Mouse (Mus musculus) A20 (cell line): ENCODE data around the gene Tmcc3.

Experiments used
- DNase-seq: peaks from one replicate; pipeline ENCODE4 v3.0.0-alpha.2; 2011; ENCODE audit warnings: low read depth, low spot score

The Tmcc3 gene

GRCm38 (mm10) chr10:94415950-94416844 lies 104.4 kb downstream of the Tmcc3 start:
- DNase-seq: no peak

DNA sequence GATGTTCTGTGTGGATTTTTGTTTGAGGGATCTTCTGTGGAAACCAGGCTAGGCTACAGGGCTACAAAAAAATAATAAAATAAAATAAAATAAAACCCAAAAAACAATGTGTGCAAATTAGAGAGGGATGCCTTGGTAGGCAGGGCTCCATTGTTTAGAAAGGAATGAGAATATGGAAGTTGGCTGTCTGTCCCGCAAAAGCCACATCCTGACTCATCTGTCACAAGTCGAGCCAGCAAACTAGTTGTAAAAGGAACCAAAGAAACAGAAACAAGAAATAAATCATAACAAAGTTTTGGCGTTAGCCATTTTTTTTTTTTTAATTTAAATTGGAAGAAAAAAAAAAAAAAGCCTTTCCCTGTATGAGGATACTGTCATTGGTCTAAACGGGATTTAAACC lies 105.9 kb downstream of the Tmcc3 start:
- no peak for DNase-seq

DNA sequence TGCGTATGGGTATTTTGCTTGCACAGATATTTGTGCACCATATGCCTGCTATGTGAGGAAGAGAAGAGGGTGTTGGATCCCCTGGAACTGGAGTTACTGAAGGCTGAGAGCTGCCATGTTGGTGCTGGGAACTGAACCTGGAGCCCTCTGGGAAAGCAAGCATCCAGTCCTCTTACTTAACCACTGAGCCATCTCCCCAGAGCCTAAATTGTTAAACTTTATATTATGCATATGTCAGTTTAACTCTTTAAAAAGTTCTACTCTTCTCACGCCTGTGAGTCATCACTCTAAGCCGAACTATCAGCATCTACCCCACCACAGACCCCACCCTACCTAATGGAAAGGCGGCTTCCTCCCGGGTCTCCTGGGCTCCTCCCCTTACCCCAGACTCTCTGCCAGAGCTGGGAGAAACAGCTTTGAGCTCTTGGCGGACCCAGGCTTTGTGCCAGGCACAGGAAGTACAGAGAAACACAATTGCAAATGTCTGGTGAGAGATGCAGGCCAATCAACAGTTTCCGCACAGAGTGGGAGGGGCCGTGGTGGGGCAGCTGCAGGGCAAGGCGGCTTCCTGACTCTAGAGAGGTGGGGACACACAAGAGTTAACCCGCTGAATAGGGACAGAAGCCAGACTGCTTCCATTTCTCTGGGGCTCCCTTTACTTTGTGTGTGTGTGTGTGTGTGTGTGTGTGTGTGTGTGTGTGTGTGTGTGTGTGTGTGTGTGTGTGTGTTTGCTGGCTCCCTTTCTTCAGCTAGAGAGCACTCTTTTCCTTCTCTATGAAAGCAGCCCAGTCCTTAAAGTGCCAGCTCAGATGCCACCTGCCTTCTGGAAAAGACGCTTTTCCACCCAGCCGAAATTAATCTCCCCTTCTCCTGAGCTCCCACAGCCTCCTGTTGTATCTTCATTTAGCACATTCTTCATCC lies 114.5 kb downstream of the Tmcc3 start:
- DNase-seq: peak; percentile 81

GRCm38 (mm10) chr10:94426921-94427270 lies 115.1 kb downstream of the Tmcc3 start:
- DNase-seq: no peak

- DNase-seq: no peak
Observed at GRCm38 (mm10) chr10:94428186-94428942, 116.6 kb downstream of the Tmcc3 start.

DNA sequence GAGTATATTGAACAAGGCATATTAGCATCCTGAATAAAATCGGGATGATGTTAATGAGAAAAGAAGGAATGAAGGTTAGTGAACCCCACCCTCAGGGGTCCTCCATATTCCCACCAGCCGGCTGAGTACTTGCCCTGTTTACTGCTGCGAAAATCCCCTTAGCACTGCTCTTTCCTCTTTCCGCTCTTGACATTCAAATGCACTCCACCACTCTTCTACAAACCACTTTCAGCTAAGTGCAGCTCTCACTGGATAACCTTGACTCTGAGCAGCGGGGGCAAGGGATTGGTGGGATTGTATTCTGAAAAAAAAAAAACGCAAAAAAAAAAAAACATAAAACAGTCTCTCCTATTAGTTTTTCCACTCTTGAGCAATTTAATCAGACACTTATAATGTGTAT lies 118.8 kb downstream of the Tmcc3 start:
- no peak for DNase-seq

DNA sequence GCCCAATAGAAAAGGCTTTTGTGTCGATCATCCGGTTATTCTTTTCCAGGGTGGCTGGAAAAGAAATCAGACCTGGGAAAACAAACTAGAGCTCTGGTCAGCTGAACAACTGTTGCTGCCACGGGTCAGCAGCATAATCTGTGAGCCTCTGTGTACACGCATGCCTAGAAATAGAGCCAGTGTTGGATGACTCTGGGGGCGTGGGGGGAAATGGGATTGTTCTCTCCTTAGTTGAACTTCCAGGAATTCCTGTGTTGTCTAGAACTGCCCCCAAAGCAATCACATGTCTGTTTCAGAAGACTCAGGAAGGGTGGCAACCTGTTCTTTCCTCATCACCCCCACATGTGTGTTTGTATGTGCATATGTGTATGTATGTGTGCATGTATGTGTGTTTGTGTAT lies 121.2 kb downstream of the Tmcc3 start:
- DNase-seq: no peak

DNA sequence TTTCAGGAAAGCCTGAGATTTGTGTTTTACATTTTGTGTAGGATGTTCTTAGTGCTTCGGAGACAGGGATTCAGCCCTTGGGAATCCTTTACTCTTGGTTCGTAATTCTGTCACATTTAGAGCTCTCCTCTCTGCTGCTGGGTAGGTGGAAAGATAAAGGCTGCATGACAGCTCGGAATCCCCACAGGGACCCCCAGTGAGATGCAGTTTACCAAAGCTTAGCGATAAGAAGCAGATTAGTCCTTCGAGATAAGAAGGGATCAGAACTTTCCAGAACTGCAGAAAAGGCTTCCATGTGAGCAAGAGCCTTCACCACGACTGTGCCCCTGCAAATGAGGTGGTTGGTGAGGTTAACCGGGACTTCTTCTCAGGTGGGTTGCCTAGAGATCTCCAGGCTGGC lies 122.2 kb downstream of the Tmcc3 start:
- DNase-seq: no peak

GRCm38 (mm10) chr10:94442725-94443124 lies 131.0 kb downstream of the Tmcc3 start:
- DNase-seq: no peak

DNA sequence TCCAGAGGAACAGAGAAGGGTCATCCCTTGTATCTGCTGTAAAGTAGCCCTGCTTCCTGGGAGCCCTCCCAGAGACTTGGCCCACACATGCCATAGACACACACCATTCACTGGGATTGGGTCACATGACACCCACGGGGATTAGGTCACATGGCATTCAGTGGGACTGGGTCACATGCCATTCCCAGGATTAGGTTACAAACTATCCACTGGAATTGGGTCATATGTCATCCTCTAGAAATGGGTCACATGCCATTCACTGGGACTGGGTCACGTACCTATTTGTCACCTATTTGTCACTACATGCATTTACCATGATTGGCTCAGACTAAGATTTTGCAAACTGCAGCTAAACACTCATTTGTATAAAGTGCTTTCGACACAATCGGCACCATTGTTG lies 131.7 kb downstream of the Tmcc3 start:
- no peak for DNase-seq

GRCm38 (mm10) chr10:94445192-94445591 lies 133.4 kb downstream of the Tmcc3 start:
- no peak for DNase-seq

DNA sequence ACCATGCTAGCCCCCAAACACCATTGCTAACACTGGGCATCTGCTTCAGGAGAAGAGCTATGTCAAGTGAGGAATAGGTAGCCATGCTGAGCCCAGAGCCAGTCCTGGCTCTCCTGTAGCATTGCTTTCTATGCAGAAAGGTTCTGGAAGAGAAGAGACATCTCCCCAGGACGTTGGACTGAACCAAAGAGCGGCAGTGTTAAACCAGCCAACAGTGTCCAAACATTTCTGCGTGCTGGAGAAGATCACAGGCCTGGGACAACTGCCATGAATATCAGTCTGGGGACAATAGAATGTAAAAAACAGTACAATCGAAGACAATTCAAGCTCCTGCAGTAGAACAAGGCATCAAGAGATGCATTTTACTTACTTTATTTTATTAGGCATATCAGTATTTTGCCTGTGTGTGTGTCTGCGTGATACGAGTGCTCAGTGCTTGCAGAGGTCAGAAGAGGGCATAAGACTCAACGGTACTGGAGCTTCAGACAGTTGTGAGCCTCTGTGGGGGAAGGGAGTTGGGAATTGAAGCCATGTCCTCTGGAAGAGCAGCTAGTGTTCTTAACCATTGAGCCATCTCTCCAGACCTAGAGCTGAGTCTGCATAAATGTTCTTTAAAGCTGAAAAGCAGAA lies 134.7 kb downstream of the Tmcc3 start:
- DNase-seq: no peak

DNA sequence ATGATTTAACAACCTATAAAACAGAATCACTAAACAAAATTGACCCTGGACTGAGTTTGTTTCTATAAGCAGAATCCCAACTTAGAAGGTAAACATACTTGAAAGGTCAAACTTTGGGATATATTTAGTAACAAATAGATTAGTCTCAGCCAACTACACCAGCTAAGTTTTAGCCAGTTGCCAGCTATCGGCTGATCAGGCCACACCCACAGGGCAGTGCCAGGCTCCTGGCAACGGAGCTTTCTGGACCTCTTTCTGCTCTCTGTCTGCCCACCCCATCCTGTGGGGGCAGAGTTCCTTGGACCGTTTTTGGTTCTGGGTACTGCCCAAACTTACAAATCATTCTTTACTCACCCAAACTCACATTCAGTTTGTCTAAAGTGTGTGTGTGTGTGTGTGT lies 137.9 kb downstream of the Tmcc3 start:
- no peak for DNase-seq

- no peak for DNase-seq
Observed at GRCm38 (mm10) chr10:94450781-94451180, 139.0 kb downstream of the Tmcc3 start.

- no peak for DNase-seq
Observed at GRCm38 (mm10) chr10:94457454-94457853, 145.7 kb downstream of the Tmcc3 start.

- no peak for DNase-seq
Observed at GRCm38 (mm10) chr10:94458690-94459089, 146.9 kb downstream of the Tmcc3 start.

DNA sequence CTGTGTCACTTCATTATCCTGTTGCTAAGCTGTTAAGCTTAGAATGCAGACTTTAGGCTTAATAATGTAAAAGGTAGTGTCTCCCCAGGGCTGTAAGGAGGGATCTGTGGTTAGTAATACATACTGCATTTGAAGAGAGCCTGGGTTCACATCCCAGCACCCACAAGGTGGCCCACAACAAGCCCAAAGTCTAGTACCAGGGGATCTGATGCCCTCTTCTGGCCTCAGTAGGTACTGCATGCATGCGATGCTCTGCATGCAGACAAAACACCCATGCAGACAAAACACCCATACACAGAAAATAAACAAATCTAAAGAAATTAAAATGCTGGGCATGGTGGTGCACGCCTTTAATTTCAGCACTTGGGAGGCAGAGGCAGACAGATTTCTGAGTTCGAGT lies 149.6 kb downstream of the Tmcc3 start:
- peak; percentile 58 for DNase-seq

- no peak for DNase-seq
Observed at GRCm38 (mm10) chr10:94461871-94462270, 150.1 kb downstream of the Tmcc3 start.

GRCm38 (mm10) chr10:94462386-94463064 lies 150.8 kb downstream of the Tmcc3 start:
- DNase-seq: no peak

- no peak for DNase-seq
Observed at GRCm38 (mm10) chr10:94463410-94463809, 151.7 kb downstream of the Tmcc3 start.

DNA sequence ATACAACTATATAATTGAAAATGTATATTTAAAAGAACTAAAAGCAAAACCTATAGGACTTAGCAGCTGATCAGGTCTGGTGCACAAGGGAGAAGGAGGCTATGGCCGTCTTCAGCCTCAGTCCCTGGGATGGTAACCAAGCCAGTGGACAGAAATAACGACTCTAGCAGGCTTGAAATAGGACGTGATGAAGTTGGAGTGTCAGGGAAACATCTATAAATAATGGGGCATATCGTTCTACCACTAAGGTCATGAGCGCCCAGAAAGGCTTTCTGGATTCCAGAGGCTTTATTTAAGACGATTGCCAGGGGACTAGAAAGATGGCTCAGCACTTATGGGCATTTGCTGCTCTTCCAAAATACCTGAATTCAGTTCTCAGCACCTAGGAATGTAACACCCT lies 153.9 kb downstream of the Tmcc3 start:
- DNase-seq: no peak
